Mouse (Mus musculus) gastrocnemius, postnatal 25 days (tissue): ENCODE results near the gene Dram1. TPM values are rescaled to one million over a fixed set of nuclear protein-coding genes. Genes with fewer than 3 reads are reported as not detected.

Experiments
- DNase-seq: peaks from one replicate; pipeline ENCODE4 v3.0.0; 2022
- total RNA-seq, 2 experiments: library from RNA; stranded (reverse); gene quantifications; 1 replicate in 1 of 2; 2 replicates in 1 of 2; pipeline ENCODE4 v1.2.3; 2021

Gene Dram1
- total RNA-seq, 2 experiments from 2014 or later, result 1.2 to 5.5 TPM

GRCm38 (mm10) chr10:88350687-88351086 is 28.2 kb downstream of the Dram1 start:
- no peak for DNase-seq

GRCm38 (mm10) chr10:88349800-88350199 is 29.1 kb downstream of the Dram1 start:
- DNase-seq, result no peak

- DNase-seq, result no peak
Measured at GRCm38 (mm10) chr10:88346454-88347245, 32.2 kb downstream of the Dram1 start.

GRCm38 (mm10) chr10:88345899-88346401 is 32.9 kb downstream of the Dram1 start:
- no peak for DNase-seq

GRCm38 (mm10) chr10:88341368-88341767 is 37.5 kb downstream of the Dram1 start:
- no peak for DNase-seq

GRCm38 (mm10) chr10:88340660-88341059 is 38.2 kb downstream of the Dram1 start:
- DNase-seq, result no peak

- no peak for DNase-seq
Measured at GRCm38 (mm10) chr10:88330695-88331094, 48.2 kb downstream of the Dram1 start.

- DNase-seq, result peak; percentile 22
Measured at GRCm38 (mm10) chr10:88328056-88328450, 50.8 kb downstream of the Dram1 start.

GRCm38 (mm10) chr10:88327160-88328055 is 51.5 kb downstream of the Dram1 start:
- peak; percentile 39 for DNase-seq

GRCm38 (mm10) chr10:88321739-88322138 is 57.1 kb downstream of the Dram1 start:
- no peak for DNase-seq

GRCm38 (mm10) chr10:88320714-88321416 is 58.0 kb downstream of the Dram1 start:
- DNase-seq, result no peak

- no peak for DNase-seq
Measured at GRCm38 (mm10) chr10:88318179-88318578, 60.7 kb downstream of the Dram1 start.

GRCm38 (mm10) chr10:88317151-88317550 is 61.7 kb downstream of the Dram1 start:
- DNase-seq, result no peak

- no peak for DNase-seq
Measured at GRCm38 (mm10) chr10:88314841-88315240, 64.0 kb downstream of the Dram1 start.

GRCm38 (mm10) chr10:88309851-88310250 is 69.0 kb downstream of the Dram1 start:
- DNase-seq, result peak; percentile 49

- no peak for DNase-seq
Measured at GRCm38 (mm10) chr10:88306235-88306634, 72.6 kb downstream of the Dram1 start.

- DNase-seq, result peak; percentile 66
Measured at GRCm38 (mm10) chr10:88304302-88304701, 74.6 kb downstream of the Dram1 start.

- no peak for DNase-seq
Measured at GRCm38 (mm10) chr10:88303079-88303478, 75.8 kb downstream of the Dram1 start.

- no peak for DNase-seq
Measured at GRCm38 (mm10) chr10:88301802-88302470, 76.9 kb downstream of the Dram1 start.

- DNase-seq, result peak; percentile 77
Measured at GRCm38 (mm10) chr10:88296991-88297390, 81.9 kb downstream of the Dram1 start.

GRCm38 (mm10) chr10:88295091-88295490 is 83.8 kb downstream of the Dram1 start:
- DNase-seq, result peak; percentile 43

GRCm38 (mm10) chr10:88288061-88288460 is 90.8 kb downstream of the Dram1 start:
- no peak for DNase-seq
